In genomic region chr3:9340344-9340743, GRCm38 (mm10) we compare ENCODE assay signal across 7 mouse cellular contexts.
A peak's percentile ranks its signal among the peaks of the same experiment; 100 is the strongest.
DNase-seq lines count a peak whose midpoint lies in the region; ATAC-seq lines count a peak whose summit lies in the region.

No protein-coding gene starts in this region.

- no peaks in the 10 kb centered on the region for H3K9me3 ChIP-seq in neural tube, embryonic 11.5 days (ENCODE audit: control insufficient read depth, low read length)
- H3K9me3 ChIP-seq in heart, embryonic 15.5 days (replicated peaks) = no peaks in the 10 kb centered on the region
- no peaks in the 10 kb centered on the region for H3K9me3 ChIP-seq in liver, embryonic 12.5 days (replicated peaks)

- no peaks in the 10 kb centered on the region for H3K27me3 ChIP-seq in neural tube, embryonic 11.5 days (ENCODE audit: control insufficient read depth, insufficient read depth, low read length)
- no peaks in the 10 kb centered on the region for H3K27me3 ChIP-seq in heart, embryonic 15.5 days
- H3K27me3 ChIP-seq in liver, embryonic 12.5 days (replicated peaks) = peaks cover 4% of the 10 kb centered on the region

- no peak for DNase-seq in neural tube, embryonic 11.5 days (ENCODE audit: low spot score)
- no peak for DNase-seq in neural tube, embryonic 10.5 days (ENCODE audit: extremely low spot score, low spot score)
- DNase-seq in urinary bladder, postnatal 10 days (ENCODE audit: low spot score) = no peak
- DNase-seq in adrenal gland, adult (ENCODE audit: inconsistent age in 2 of 2, low spot score in 1 of 2) = no peak
- no peak for DNase-seq in spleen, postnatal 36 days (ENCODE audit: low spot score in 2 of 2)

- no peak overlapping the region for H3K27ac ChIP-seq in neural tube, embryonic 11.5 days (ENCODE audit: low read depth, low read length)
- no peak overlapping the region for H3K27ac ChIP-seq in heart, embryonic 15.5 days
- no peak overlapping the region for H3K27ac ChIP-seq in liver, embryonic 12.5 days

- no peak overlapping the region for H3K4me3 ChIP-seq in neural tube, embryonic 11.5 days (ENCODE audit: low read depth, low read length)
- H3K4me3 ChIP-seq in heart, embryonic 15.5 days = peak overlapping the region; percentile 48
- 0 out of 2 replicates have a peak overlapping the region, but pooled peaks have one; percentile 21 for H3K4me3 ChIP-seq in liver, embryonic 12.5 days

- WGBS in neural tube, embryonic 11.5 days = 28% methylated on average over 4 of the region's 4 CpGs
- WGBS in heart, embryonic 15.5 days = 23% methylated on average over 4 of the region's 4 CpGs
- 30% methylated on average over 4 of the region's 4 CpGs for WGBS in liver, embryonic 12.5 days (ENCODE audit: insufficient replicate concordance)

- H3K4me2 ChIP-seq in neural tube, embryonic 11.5 days (ENCODE audit: low read depth) = peak overlapping the region; percentile 46
- peak overlapping the region; percentile 69 for H3K4me2 ChIP-seq in heart, embryonic 15.5 days
- H3K4me2 ChIP-seq in liver, embryonic 12.5 days = peak overlapping the region; percentile 62

- peaks cover 6% of the 10 kb centered on the region; the same call in 1 of the 2 replicates for H3K4me1 ChIP-seq in neural tube, embryonic 11.5 days (ENCODE audit: control insufficient read depth, insufficient read depth, low read length)
- peaks cover 17% of the 10 kb centered on the region for H3K4me1 ChIP-seq in heart, embryonic 15.5 days (replicated peaks)
- peaks cover 8% of the 10 kb centered on the region; the same call in 1 of the 2 replicates for H3K4me1 ChIP-seq in liver, embryonic 12.5 days

- no peaks in the 10 kb centered on the region for H3K36me3 ChIP-seq in neural tube, embryonic 11.5 days (ENCODE audit: control insufficient read depth, insufficient read depth, low read length)
- H3K36me3 ChIP-seq in heart, embryonic 15.5 days = no peaks in the 10 kb centered on the region
- no peaks in the 10 kb centered on the region for H3K36me3 ChIP-seq in liver, embryonic 12.5 days

- ATAC-seq in neural tube, embryonic 11.5 days (ENCODE audit: insufficient read depth, low FRiP score, low TSS enrichment) = no peak
- ATAC-seq in heart, embryonic 15.5 days (replicated peaks; ENCODE audit: insufficient number of reproducible peaks, insufficient read depth, low FRiP score, low read depth) = no peak
- ATAC-seq in liver, embryonic 12.5 days = no peak

- H3K9ac ChIP-seq in neural tube, embryonic 11.5 days (ENCODE audit: low read length) = no peak overlapping the region; the same call in 1 of the 2 replicates
- peak overlapping the region; percentile 15 for H3K9ac ChIP-seq in heart, embryonic 15.5 days
- H3K9ac ChIP-seq in liver, embryonic 12.5 days = no peak overlapping the region
